Mouse (Mus musculus): Measurements from ENCODE around the gene Ergic2.
"Not testable (repeated sequence)": the region's sequence is repeated elsewhere in the genome, so short reads cannot be mapped to it uniquely, and the experiment has no call there.

Ergic2 gene

GRCm38 (mm10) chr6:148207522-148207921 is 4.7 kb downstream of the Ergic2 start:
- no peak for DNase-seq

GRCm38 (mm10) chr6:148205134-148205533 is 7.0 kb downstream of the Ergic2 start:
- no peak for DNase-seq

- DNase-seq = no peak
These were observed 12.4 kb downstream of the Ergic2 start for GRCm38 (mm10) chr6:148199729-148200128.

- DNase-seq = no peak
These were observed 13.0 kb downstream of the Ergic2 start for GRCm38 (mm10) chr6:148199177-148199576.

GRCm38 (mm10) chr6:148193972-148194701 is 18.0 kb downstream of the Ergic2 start:
- DNase-seq = no peak

GRCm38 (mm10) chr6:148185694-148186093 is 26.5 kb downstream of the Ergic2 start:
- DNase-seq = no peak

GRCm38 (mm10) chr6:148172904-148173303 is 39.3 kb downstream of the Ergic2 start:
- DNase-seq = no peak

- DNase-seq = not testable (repeated sequence)
These were observed 59.9 kb downstream of the Ergic2 start for GRCm38 (mm10) chr6:148152305-148152704.

- no peak for DNase-seq
These were observed 69.8 kb downstream of the Ergic2 start for GRCm38 (mm10) chr6:148142421-148142820.

- DNase-seq = no peak
These were observed 70.3 kb downstream of the Ergic2 start for GRCm38 (mm10) chr6:148141874-148142273.

- DNase-seq = no peak
These were observed 72.7 kb downstream of the Ergic2 start for GRCm38 (mm10) chr6:148139288-148139995.

GRCm38 (mm10) chr6:148135769-148136382 is 76.3 kb downstream of the Ergic2 start:
- peak; percentile 73 for DNase-seq

- no peak for DNase-seq
These were observed 78.6 kb downstream of the Ergic2 start for GRCm38 (mm10) chr6:148133536-148133935.

GRCm38 (mm10) chr6:148132314-148132713 is 79.9 kb downstream of the Ergic2 start:
- DNase-seq = no peak
